Mouse (Mus musculus) lung, adult 2 months (tissue): ENCODE results near the gene Kat6b.

Experiments used
- CTCF ChIP-seq: fragments of 200-500 bp; IDR thresholded peaks from 2 replicates; pipeline ENCODE4 v1.5.1; 2011; ENCODE audit warnings: mild to moderate bottlenecking, low read length, control low read depth; ENCODE audit not compliant: insufficient read depth
- POLR2A ChIP-seq: fragments of 200-500 bp; IDR thresholded peaks from 2 replicates; pipeline ENCODE4 v1.6.1; 2011; ENCODE audit warnings: low read depth, mild to moderate bottlenecking, control low read depth, low read length, borderline replicate concordance; ENCODE audit errors: extremely low read depth

GRCm38 (mm10) chr14:21507046-21507445, 25.8 kb downstream of the Kat6b start:
- TF ChIP-seq POLR2A (no peak), CTCF (no peak)
